Mouse (Mus musculus) cerebellum, adult 9-10 months (tissue): ENCODE results near the gene Slc38a4.

Experiments
- DNase-seq: peaks from one replicate; pipeline ENCODE4 v3.0.0; 2022

Slc38a4 gene

DNA sequence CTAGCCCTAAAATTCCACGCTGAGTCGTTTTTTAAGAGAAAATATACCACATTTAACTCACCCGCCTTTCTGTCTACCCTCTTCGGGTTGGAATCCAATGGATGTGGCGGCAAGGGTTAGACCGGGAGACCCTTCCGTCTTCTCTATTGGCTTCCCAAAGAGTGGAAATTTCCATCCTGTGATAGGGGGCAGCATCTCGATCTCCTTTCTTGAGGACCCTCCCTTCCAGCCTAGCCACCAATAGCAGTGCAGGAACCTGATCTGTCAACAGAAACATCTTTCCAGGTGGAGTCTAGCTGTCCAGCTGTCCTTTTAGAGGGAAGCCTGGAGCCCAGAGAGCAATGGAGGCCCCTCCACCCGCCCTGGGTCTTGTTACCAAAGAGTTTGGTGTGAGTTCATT, at the start of gene Slc38a4:
Slc38a4 (minus strand) TSS at position 163 of the 400 bp plus-strand sequence.
- no peak for DNase-seq

DNA sequence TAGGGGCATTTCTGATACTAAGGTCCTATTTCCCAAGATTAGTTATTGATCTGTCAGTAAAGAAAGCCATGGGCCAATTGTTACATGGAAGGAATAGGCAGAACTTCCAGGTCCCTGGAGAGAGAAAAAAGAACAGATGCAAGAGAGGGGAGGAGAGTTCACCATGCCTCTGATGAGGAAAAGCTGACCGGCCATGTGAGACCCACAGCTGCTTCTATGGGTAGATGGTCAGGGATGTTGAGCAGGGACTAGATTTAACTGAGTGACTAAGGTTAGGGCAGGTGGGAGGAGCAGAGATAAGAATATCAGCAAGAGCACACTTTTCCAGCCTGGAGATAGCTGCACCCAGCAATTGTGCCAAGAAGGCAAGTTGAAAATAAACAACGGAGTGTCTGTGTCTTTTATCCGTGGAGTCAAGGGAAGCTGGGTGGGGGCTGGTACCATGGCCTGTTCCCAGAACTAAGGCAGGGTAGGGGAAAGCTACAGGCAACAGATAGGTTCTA, 49.2 kb upstream of the Slc38a4 start:
- no peak for DNase-seq

DNA sequence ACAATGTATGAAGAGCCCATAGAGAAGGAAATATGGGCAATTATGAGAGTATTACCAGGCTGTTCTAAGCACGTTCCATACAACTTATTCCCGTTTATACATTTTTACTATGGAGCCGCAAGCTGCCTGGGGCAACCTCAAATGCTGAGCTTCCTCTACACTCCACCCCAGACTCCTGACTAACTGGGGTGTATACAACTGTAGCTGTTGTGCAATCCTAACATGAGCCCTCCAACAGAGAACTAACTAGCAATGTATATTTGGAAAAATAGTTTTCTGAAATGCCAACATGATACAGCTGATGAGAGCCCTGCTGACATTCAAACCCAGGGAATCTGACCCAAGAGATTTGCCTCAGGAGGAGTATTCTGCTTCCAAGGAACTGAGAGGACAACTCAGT, 48.3 kb upstream of the Slc38a4 start:
- DNase-seq, result no peak

DNA sequence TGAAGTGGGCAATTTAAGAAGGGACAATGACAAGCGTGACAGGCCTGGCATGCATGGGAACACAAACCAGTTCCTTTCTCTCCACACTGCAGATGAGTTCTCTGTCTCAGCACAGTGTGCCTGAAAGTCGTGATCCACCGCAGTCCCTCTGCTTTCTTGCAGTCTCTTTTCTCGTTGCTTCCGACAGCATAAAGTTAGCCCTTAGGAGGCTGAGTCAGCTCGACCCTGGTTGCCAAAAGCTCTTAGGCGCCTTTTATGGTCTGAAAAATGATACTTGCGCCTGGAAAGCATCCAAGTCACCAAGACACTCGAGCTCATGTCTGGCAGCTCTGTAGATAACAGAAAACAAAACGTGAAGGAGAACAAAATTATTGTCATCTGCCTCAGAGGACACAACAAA, 47.1 kb upstream of the Slc38a4 start:
- DNase-seq, result no peak

DNA sequence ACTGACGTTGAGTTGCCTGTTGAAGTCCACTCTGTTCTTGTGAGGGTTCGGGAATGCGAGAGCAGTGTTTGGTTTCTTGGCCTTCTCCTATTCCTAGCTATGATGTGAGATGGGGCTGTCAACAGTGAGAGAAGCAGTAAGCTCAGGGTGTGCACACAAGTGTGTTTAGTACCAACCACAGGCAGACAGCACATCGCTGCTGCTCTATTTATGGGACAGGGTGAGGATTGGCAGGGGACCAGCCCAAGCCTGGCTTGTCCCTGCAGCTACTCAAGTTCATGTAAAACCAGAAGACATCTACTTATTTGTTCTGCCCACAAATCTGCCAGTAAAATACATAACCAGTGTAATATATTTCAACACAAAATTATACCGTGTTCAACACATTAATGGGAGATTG, 46.4 kb upstream of the Slc38a4 start:
- no peak for DNase-seq

- no peak for DNase-seq
These were observed 43.3 kb upstream of the Slc38a4 start for GRCm38 (mm10) chr15:97099101-97099500.

GRCm38 (mm10) chr15:97097548-97097947, 41.8 kb upstream of the Slc38a4 start:
- DNase-seq, result no peak

- no peak for DNase-seq
These were observed 33.8 kb upstream of the Slc38a4 start for GRCm38 (mm10) chr15:97089526-97089925.

DNA sequence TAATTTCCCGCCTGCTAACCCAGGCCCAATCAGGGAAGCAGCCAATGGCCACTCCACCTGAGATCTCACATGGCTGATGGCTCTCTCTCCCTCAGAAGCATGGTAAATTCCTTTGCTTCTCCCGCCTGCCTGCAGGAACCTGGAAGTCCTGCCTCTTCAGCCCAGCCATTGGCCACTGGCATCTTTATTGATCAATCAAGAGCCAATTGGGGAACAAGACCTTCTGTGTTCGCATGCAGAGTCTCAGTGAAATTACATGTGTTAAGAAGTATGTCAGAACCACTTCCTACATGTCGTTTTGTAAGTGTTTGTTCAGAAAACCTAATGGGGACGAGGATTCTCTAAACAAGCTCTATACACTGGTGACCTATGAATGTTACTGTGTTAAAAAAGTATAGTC, 30.1 kb upstream of the Slc38a4 start:
- no peak for DNase-seq

DNA sequence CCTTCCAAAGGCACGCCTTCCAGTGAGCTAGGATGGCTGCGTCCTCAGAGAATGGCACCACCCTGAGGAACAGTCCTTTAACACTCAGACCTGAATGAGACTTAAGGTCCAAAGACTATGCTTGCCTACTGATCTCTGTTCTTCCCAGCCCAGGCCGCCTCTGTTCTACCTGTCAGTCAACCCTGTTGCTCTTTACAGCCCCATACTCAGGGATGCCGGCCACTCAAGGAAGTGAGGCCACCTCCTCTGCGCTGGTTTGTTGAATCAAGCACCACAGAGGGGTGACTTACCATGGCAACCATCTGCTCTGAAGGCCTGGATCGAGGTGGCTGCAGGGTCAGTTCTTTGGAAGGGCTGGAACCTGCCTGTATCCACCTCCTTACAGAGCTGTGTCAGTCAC, 21.9 kb upstream of the Slc38a4 start:
- DNase-seq, result no peak

DNA sequence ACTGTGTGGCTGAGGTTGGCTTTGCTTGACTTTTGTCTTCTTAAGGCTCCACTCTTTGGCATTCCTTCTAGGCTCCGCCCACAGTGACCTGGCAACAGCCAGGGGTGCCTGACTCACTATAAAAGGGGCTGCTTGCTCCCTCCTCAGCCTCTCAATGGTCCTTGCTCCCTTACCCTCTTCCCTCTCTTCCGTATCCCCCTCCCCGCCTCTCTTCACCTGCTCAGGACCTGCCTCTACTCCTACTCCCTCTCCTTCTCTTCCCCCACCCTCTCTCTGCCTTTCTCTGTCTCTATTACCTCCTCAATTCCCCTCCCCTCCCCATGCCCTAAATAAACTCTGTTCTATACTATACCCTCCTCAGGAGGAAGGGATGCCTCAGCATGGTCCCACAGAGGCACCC, 20.3 kb upstream of the Slc38a4 start:
- no peak for DNase-seq

GRCm38 (mm10) chr15:97075240-97075639, 19.5 kb upstream of the Slc38a4 start:
- DNase-seq, result no peak

GRCm38 (mm10) chr15:97072859-97073826, 17.4 kb upstream of the Slc38a4 start:
- DNase-seq, result no peak

- no peak for DNase-seq
These were observed 11.8 kb upstream of the Slc38a4 start for GRCm38 (mm10) chr15:97067340-97068136.

- no peak for DNase-seq
These were observed 11.2 kb upstream of the Slc38a4 start for GRCm38 (mm10) chr15:97066937-97067336.

- DNase-seq, result no peak
These were observed 7.5 kb upstream of the Slc38a4 start for GRCm38 (mm10) chr15:97063211-97063610.

- no peak for DNase-seq
These were observed 5.2 kb upstream of the Slc38a4 start for GRCm38 (mm10) chr15:97060973-97061372.

GRCm38 (mm10) chr15:97060571-97060970, 4.8 kb upstream of the Slc38a4 start:
- DNase-seq, result no peak

DNA sequence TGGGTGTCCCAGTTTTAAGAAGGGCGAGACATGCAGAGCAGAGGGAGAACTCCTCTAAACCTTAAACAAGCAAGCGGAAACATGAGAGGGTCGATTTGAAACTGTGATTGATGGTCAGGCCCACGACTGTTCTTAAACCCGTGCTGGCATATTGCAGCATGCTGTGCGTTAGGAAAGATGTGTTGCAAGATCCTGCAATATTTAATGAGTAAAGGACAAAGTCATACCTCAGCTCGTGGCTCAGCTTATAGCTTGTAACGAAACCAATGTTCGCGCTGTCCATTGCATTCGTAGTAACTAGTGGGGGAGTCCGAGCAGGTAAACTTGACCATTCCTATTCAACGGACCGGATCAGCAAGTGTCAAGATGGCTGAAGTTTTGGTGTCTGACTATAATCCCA, 4.3 kb upstream of the Slc38a4 start:
- DNase-seq, result no peak

DNA sequence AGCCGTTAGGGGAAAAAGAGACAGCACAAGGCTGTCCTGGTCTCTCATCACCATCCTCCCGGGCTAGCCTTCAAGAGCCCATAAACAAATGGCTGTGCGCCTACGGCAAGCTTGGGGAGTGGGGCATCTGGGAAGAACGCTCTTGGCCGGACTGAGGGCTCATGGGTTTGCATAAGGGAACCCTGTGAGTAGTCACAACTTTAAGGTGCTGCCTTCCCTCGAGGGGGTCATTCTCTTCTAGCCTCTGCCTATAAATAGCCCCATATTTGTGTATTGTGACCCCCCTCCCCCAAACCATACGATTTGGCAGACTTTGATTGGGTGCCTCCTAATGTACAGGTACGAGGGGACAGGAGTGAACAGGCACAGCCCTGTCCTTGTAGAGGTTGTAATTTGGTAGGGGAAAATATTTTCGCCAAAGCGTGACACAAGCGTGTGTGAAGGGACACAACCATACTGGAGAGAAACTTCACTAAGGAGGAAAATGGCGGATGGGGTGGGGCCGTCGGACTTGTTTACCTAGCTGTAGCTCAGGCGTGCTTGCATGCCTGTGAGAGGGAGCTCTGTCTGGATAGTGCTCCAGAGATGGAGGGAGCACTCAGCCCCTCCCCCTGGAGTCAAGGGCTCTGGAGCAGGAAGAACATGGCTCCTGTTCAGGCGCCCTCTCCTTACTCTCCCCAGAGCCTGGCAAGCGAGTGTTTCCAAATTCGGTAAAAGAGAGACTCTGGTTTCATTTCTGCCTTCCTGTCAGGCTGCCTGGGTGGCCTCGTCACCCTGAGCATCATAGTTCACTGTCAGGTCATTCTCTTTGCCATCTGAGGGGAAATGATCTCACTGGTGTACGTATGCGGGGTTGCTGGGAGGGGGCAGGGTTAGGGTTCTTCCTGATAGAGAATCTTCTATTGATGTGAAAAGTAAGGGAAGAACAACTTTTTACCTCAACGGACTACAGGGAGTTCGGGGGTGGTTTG, 3.6 kb upstream of the Slc38a4 start:
- no peak for DNase-seq

DNA sequence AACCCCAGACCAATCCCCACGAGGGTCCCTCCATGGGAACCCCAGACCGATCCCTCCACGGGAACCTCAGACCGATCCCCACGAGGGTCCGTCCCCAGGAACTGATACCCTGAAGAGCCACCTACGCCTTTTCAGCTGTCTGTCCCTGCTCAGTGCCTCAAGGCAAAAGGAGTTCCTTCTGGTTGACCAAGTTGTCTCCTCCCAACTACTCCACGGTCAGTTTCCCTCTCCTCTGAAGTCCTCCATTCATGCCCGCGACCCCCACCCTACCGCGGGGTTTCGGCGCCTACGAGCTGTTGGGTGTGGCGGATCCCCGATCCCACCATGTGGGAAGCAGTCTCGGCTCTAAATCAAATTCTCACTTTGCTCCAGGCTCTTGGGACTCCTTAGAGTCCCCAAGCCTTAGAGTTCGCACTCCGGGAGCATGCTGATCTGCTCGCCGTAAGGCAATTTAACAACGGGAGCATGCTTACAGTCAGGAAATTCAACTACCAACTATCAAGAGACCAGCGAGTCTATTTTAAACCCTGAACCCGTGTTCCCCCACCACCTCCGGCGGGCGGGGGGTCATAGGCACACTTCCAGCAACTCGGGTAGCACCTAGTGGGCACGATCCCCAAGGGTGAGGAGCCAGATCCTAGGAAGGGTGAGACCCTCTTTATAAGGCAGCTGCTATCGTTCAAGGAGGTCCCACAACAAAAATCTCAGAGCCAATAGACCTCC, 828 bp downstream of the Slc38a4 start:
- no peak for DNase-seq

GRCm38 (mm10) chr15:97054131-97054530, 1.6 kb downstream of the Slc38a4 start:
- no peak for DNase-seq
